Mouse (Mus musculus) embryonic facial prominence, embryonic 11.5 days (tissue): Measurements from ENCODE around the gene Nfrkb. TPM values are rescaled to one million over a fixed set of nuclear protein-coding genes. Genes with fewer than 3 reads are reported as not detected.

Experiments used
- ATAC-seq: fragments of 200-750 bp; cut with Nextera tagmentation; replicated peaks from 2 replicates; pipeline ENCODE4 v1.8.0; 2017; ENCODE audit warnings: low read depth; ENCODE audit not compliant: insufficient number of reproducible peaks, low FRiP score, low TSS enrichment
- DNase-seq: peaks from one replicate; pipeline ENCODE4 v3.0.0-alpha.2; 2015; ENCODE audit warnings: low spot score
- H3K27ac ChIP-seq: fragments of 300-500 bp; sonication (generic); replicated peaks from 2 replicates; pipeline ENCODE4 v1.5.1; 2014; ENCODE audit warnings: mild to moderate bottlenecking, low read depth, low read length, control low read depth
- H3K27me3 ChIP-seq: fragments of 300-500 bp; sonication (generic); 2 replicates; pipeline ENCODE4 v1.6.1; 2014; ENCODE audit warnings: mild to moderate bottlenecking, low read length, moderate library complexity, mixed read lengths; ENCODE audit not compliant: control insufficient read depth, insufficient read depth
- H3K36me3 ChIP-seq: fragments of 300-500 bp; sonication (generic); replicated peaks from 2 replicates; pipeline ENCODE4 v1.6.1; 2014; ENCODE audit warnings: low read depth, mild to moderate bottlenecking, low read length, moderate library complexity, mixed read lengths; ENCODE audit not compliant: control insufficient read depth, insufficient read depth
- H3K4me1 ChIP-seq: fragments of 300-500 bp; sonication (generic); 2 replicates; pipeline ENCODE4 v1.6.1; 2014; ENCODE audit warnings: low read length, mixed read lengths; ENCODE audit not compliant: control insufficient read depth, insufficient read depth
- H3K4me2 ChIP-seq: fragments of 300-500 bp; sonication (generic); 2 replicates; pipeline ENCODE4 v1.6.1; 2014; ENCODE audit warnings: low read depth, mild to moderate bottlenecking, control low read depth, low read length, moderate library complexity
- H3K4me3 ChIP-seq: fragments of 300-500 bp; sonication (generic); 2 replicates; pipeline ENCODE4 v1.5.1; 2014; ENCODE audit warnings: low read depth, low read length, control low read depth
- H3K9ac ChIP-seq: fragments of 300-500 bp; sonication (generic); replicated peaks from 2 replicates; pipeline ENCODE4 v1.6.1; 2014; ENCODE audit warnings: mild to moderate bottlenecking, control low read depth, low read length
- H3K9me3 ChIP-seq: fragments of 300-500 bp; sonication (generic); replicated peaks from 2 replicates; pipeline ENCODE4 v1.6.1; 2016; ENCODE audit warnings: mild to moderate bottlenecking, low read length, inconsistent platforms, mixed read lengths; ENCODE audit not compliant: control insufficient read depth
- WGBS: fragments of 180-500 bp; shearing (Covaris S2); extraction: QIAGEN DNeasy Blood & Tissue Kit; methylation state at CpG from one replicate; pipeline ENCODE4 v1.1.7; 2014; 5-methylcytosine and 5-hydroxymethylcytosine counted together
- polyA plus RNA-seq: library from polyadenylated mRNA; unstranded; fragments of >200 nt; fragmentation: Nextera tagmentation; extraction: Ambion mirVana; gene quantifications from 2 replicates; pipeline ENCODE4 v1.2.1, GENCODE M21; 2014

Nfrkb gene
- polyA plus RNA-seq, 1 experiment from 2014 or later = 17.1 TPM

- no peaks in the 10 kb centered on the region for H3K9me3 ChIP-seq
- ATAC-seq = no peak
These were observed 54.4 kb downstream of the Nfrkb start for GRCm38 (mm10) chr9:31440366-31440765.

DNA sequence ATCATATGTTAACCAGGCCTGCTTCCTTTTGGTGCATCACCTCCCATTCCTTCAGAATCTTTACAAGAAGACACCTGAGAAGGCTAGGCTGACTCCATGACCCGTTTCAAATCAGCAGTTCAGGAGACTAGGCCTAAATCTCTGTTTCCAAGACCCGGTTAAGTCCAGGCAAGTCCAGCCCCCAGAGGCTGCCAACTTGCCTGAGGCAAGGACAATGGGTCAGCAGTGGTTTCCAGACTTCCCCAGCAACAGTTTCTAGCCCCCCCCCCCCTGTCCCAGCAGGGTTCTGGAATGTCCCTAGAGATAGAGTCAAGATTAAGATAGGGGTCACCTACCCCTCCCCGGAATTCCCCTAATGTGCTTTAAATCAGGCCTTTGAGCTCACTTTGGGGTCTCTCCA, 55.5 kb downstream of the Nfrkb start:
- Histone ChIP-seq H3K27ac (no peak overlapping the region), H3K9ac (no peak overlapping the region), H3K4me2 (no peak overlapping the region), H3K9me3 (no peaks in the 10 kb centered on the region), H3K4me1 (no peaks in the 10 kb centered on the region), H3K27me3 (no peaks in the 10 kb centered on the region), H3K36me3 (no peaks in the 10 kb centered on the region), H3K4me3 (no peak overlapping the region)
- 73% methylated on average over 3 of the region's 3 CpGs for WGBS
- no peak for DNase-seq
- ATAC-seq = no peak

More at GRCm38 (mm10) chr9:31440366-31440765, 54.4 kb downstream of the Nfrkb start:
- Histone ChIP-seq H3K9ac (no peak overlapping the region), H3K27ac (no peak overlapping the region), H3K4me1 (no peaks in the 10 kb centered on the region), H3K4me2 (no peak overlapping the region), H3K27me3 (no peaks in the 10 kb centered on the region), H3K36me3 (no peaks in the 10 kb centered on the region), H3K4me3 (no peak overlapping the region)
- no peak for DNase-seq
- WGBS = 80% methylated on average over 5 of the region's 5 CpGs

- 74% methylated on average over 8 of the region's 8 CpGs for WGBS
- H3K4me2 ChIP-seq = no peak overlapping the region
- H3K4me1 ChIP-seq = no peaks in the 10 kb centered on the region
- H3K4me3 ChIP-seq = no peak overlapping the region
- H3K36me3 ChIP-seq = no peaks in the 10 kb centered on the region
- no peaks in the 10 kb centered on the region for H3K9me3 ChIP-seq
- ATAC-seq = no peak
- no peaks in the 10 kb centered on the region for H3K27me3 ChIP-seq
- H3K27ac ChIP-seq = no peak overlapping the region
- DNase-seq = no peak
- H3K9ac ChIP-seq = no peak overlapping the region
These were observed 58.2 kb downstream of the Nfrkb start for GRCm38 (mm10) chr9:31444236-31444635.

- no peak for ATAC-seq
- no peaks in the 10 kb centered on the region for H3K27me3 ChIP-seq
- no peak overlapping the region for H3K4me3 ChIP-seq
- H3K9me3 ChIP-seq = no peaks in the 10 kb centered on the region
- no peak overlapping the region for H3K9ac ChIP-seq
- WGBS = 90% methylated on average over 7 of the region's 7 CpGs
- no peak overlapping the region for H3K27ac ChIP-seq
- H3K4me2 ChIP-seq = no peak overlapping the region
- no peaks in the 10 kb centered on the region for H3K36me3 ChIP-seq
- DNase-seq = no peak
- H3K4me1 ChIP-seq = no peaks in the 10 kb centered on the region
These were observed 63.3 kb downstream of the Nfrkb start for GRCm38 (mm10) chr9:31449145-31449772.

GRCm38 (mm10) chr9:31452166-31452565, 66.2 kb downstream of the Nfrkb start:
- Histone ChIP-seq H3K36me3 (no peaks in the 10 kb centered on the region), H3K4me2 (no peak overlapping the region), H3K9me3 (no peaks in the 10 kb centered on the region), H3K9ac (no peak overlapping the region), H3K27ac (no peak overlapping the region), H3K4me1 (no peaks in the 10 kb centered on the region), H3K4me3 (no peak overlapping the region), H3K27me3 (no peaks in the 10 kb centered on the region)
- ATAC-seq (no peak), DNase-seq (no peak)
- 62% methylated on average over 10 of the region's 10 CpGs for WGBS

DNA sequence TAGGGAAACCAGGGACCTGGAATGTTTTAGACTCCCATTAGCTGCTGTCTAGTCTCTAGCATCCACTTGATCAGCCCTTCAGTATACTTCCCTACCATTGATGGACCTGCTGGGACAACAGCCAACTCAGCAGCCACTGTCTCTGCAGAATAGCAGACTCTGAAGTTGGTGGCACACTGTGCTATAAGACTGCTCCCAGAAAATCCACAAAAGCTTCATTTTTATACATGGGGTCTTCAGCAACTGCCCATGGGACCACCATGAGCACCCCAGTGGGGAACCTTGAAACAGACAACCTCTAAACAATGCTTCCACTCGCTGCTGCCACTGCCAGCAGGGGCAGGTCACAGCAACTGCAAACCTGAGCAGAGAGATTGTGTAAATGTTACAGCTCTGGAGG, 68.4 kb downstream of the Nfrkb start:
- no peak overlapping the region for H3K4me3 ChIP-seq
- no peaks in the 10 kb centered on the region for H3K9me3 ChIP-seq
- 56% methylated on average over 1 of the region's 1 CpGs for WGBS
- no peak overlapping the region for H3K27ac ChIP-seq
- H3K27me3 ChIP-seq = no peaks in the 10 kb centered on the region
- DNase-seq (no peak), ATAC-seq (no peak)
- H3K4me2 ChIP-seq = no peak overlapping the region
- no peak overlapping the region for H3K9ac ChIP-seq
- no peaks in the 10 kb centered on the region for H3K36me3 ChIP-seq
- no peaks in the 10 kb centered on the region for H3K4me1 ChIP-seq

DNA sequence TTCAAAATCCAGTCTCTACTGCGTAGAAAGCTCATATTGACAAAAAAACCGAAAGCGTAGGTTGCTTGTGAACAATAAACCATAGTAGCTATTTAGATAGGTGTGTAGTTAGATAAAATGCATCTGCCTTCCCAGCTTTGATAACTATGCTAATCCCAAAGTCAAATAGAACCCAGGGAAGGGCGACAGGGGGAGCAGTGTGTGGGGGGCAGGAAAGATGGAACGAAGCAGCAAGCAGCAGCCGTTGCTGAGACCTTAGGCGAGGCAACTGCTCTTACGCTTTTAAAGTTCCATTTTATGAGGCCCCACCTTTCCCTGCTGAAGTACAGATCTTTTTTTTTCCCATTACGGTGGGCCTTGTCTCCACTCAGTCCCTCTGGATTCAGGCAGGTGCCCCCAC, 77.2 kb downstream of the Nfrkb start:
- WGBS = 49% methylated on average over 9 of the region's 9 CpGs
- DNase-seq (no peak), ATAC-seq (no peak)
- Histone ChIP-seq H3K4me1 (no peaks in the 10 kb centered on the region; the same call in none of the 2 replicates), H3K4me2 (no peak overlapping the region), H3K4me3 (no peak overlapping the region), H3K27ac (no peak overlapping the region), H3K9me3 (no peaks in the 10 kb centered on the region), H3K27me3 (peaks cover 19% of the 10 kb centered on the region), H3K9ac (no peak overlapping the region), H3K36me3 (no peaks in the 10 kb centered on the region)

DNA sequence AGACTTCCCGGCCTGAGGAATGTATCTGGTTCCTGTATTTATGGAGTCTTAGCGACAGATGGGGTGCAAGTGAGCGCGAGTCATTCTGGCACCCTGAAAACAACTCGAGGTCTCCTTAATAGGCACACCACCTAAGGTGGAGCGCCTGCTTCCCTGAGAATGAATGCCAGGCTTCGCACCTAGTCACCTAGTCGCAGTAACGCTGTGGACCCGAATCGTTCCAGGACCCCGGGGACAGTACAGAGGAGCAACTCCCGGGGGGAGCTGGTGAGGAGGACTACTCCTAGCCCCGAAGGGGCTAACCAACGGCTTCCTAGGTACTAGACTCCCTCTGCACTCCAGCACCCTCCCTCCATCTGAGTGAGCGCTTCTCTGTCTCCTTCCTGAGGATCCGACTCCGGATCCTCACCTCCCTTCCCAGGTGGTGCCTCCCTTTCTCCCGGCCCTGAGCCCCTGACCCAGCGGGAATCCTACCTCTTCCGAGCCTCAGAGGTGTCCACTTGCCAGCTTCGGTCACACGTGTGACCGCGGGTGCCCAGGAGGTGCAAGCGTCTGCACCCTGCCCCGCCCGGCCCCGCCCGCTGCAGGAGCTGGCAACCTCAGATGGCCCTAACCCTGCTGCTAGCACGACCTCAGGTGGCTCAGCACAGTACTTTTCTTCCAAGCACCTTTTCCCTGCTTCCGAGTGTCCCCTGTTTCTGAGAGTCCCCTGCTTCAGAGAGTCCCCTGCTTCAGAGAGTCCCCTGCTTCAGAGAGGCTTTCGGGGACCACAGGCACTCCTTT, 77.9 kb downstream of the Nfrkb start, which contains the start of gene Tmem45b:
TSS of gene Tmem45b (minus strand) at position 771 of the 783 bp plus-strand sequence.
- ATAC-seq (no peak), DNase-seq (no peak)
- H3K4me3 ChIP-seq = no peak within 1 kb of the TSS
- H3K4me2 ChIP-seq = peak within 1 kb of the TSS; percentile 38
- WGBS = 6% methylated on average over 33 of the region's 33 CpGs
- no peak within 1 kb of the TSS for H3K27ac ChIP-seq
- H3K27me3 ChIP-seq = peaks cover 19% of the 10 kb centered on the region
- no peaks in the 10 kb centered on the region; the same call in none of the 2 replicates for H3K4me1 ChIP-seq
- no peak within 1 kb of the TSS; the same call in 1 of the 2 replicates for H3K9ac ChIP-seq
- H3K36me3 ChIP-seq = no peaks in the 10 kb centered on the region
- H3K9me3 ChIP-seq = no peaks in the 10 kb centered on the region
